Mouse (Mus musculus) T-helper 17 cell (primary cell): ENCODE data around the gene Npc1l1.
"Not testable (repeated sequence)": the region's sequence is repeated elsewhere in the genome, so short reads cannot be mapped to it uniquely, and the experiment has no call there.

Source experiments
- in situ Hi-C, 2 experiments: fragments of 300-600 bp; cut with MboI, MseI; formaldehyde crosslinking; loops; 1 replicate in 1 of 2; 2 replicates in 1 of 2; pipeline ENCODE4 v1.15.1; 2025; ENCODE audit warnings: high pct_unique_total_duplicates in 2 of 2

Npc1l1 gene

GRCm38 (mm10) chr11:6230012-6230411 lies at the start of gene Npc1l1:
Gene Npc1l1 (minus strand): TSS chr11:6230143.
- in situ Hi-C loops = no loop called here

GRCm38 (mm10) chr11:6276466-6276865 lies 46.5 kb upstream of the Npc1l1 start:
- in situ Hi-C loops = no loop called here

GRCm38 (mm10) chr11:6275094-6275484 lies 45.1 kb upstream of the Npc1l1 start:
- in situ Hi-C loops = no loop called here

DNA sequence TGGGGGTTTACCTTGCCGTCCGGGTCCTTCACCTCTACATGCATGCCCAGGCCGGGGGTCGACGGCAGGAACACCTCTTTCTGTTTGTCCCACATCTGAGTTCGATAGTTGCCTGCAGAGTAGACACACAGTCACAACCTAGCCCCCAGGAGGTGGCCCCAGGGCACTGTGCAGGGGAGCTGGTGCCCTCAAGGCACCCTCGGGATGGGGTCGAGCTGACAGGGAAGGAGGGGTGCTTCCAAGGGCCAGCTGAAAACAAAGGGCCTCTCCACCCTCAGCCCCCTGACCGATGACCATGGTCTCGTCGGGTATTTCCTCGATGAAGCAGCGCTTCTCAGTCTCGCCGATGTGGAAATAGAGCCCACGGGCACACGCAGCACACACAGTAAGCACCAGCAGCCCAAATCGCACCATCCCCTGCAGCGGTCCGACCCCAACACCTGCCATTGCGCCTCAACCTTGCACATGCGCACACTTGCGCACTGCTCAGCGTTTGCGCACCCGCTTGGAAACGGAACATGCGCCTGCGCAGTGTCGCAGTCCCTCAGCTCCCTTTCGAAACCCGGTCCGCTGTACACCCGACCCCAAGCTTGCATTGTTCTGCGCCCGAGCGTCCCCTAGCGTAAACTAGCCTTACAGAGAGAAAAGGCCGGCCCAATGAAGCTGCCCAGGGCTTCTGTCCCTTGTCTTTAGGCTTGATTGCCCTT lies 44.6 kb upstream of the Npc1l1 start, which contains the start of gene Tmed4:
Gene Tmed4, minus strand, starts transcription at position 484 of the 707 bp plus-strand sequence.
- in situ Hi-C loops = no loop called here

GRCm38 (mm10) chr11:6273607-6274006 lies 43.7 kb upstream of the Npc1l1 start:
- in situ Hi-C loops = no loop called here

GRCm38 (mm10) chr11:6267320-6268254 lies 37.6 kb upstream of the Npc1l1 start, which contains the start of gene Ddx56:
Gene Ddx56 (minus strand): TSS chr11:6267772.
- in situ Hi-C loops = loop anchor here in 1 of 2 experiments (10.0 kb wide), 1 partner anchor 63 kb away; the partner anchor contains the start of genes A730071L15Rik and Nudcd3

DNA sequence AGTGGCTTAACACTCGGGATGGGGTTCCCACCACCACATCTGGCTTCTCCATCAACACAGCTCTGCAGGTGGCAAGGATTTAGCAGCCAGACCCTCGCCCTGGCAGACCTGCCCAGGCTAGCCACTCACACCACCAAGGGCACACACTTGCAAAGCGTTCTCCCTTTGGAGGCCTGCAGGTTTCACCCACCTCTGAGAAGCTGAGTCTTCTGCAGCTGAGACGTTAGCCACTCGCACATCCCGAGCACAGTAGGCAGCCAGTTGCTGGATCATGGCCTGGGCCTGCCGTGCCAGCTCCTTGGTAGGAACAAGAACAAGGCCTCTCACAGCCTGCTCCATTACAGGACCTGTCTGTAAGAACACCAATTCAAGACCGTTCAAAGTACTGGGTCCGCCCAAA lies 36.7 kb upstream of the Npc1l1 start:
- in situ Hi-C loops = loop anchor here in 1 of 2 experiments (10.0 kb wide), 1 partner anchor 62 kb away; the partner anchor contains the start of genes A730071L15Rik and Nudcd3

GRCm38 (mm10) chr11:6261434-6262082 lies 31.6 kb upstream of the Npc1l1 start:
- in situ Hi-C loops = loop anchor here in 1 of 2 experiments (10.0 kb wide), 1 partner anchor 57 kb away; the partner anchor contains the start of genes A730071L15Rik and Nudcd3

- in situ Hi-C loops = no loop called here
These were observed 29.5 kb upstream of the Npc1l1 start for GRCm38 (mm10) chr11:6259413-6259812.

DNA sequence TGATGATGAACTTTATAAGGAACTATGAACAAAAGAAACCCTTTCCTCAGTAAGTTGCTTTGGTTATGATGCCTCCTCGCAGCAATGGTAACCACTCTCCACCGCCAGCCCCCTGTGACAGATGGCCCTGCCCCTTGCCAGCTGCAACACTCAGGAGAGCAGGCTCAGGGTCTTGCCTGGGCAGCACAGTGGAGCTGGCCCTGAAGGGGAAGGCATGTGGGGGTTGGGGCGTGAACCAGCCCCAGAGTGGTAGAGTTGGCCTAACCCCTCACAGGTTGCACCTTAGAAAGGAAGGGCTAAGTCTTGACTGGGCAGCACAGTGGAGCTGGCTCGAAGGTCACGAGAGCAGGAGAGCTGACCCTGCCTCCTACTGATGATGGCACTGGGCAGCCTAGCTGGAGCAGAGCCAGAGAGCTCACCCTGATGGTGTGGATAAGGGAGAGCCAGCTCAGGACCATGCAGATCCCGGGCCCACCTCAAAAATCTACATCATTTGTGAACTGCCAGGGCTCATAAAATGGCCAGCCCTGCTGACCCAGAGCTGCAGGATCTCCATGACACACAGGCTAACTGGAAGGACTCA lies 26.6 kb upstream of the Npc1l1 start:
- in situ Hi-C loops = no loop called here

GRCm38 (mm10) chr11:6254602-6255001 lies 24.7 kb upstream of the Npc1l1 start:
- in situ Hi-C loops = not testable (repeated sequence)

- in situ Hi-C loops = no loop called here
These were observed 22.9 kb upstream of the Npc1l1 start for GRCm38 (mm10) chr11:6252824-6253223.

DNA sequence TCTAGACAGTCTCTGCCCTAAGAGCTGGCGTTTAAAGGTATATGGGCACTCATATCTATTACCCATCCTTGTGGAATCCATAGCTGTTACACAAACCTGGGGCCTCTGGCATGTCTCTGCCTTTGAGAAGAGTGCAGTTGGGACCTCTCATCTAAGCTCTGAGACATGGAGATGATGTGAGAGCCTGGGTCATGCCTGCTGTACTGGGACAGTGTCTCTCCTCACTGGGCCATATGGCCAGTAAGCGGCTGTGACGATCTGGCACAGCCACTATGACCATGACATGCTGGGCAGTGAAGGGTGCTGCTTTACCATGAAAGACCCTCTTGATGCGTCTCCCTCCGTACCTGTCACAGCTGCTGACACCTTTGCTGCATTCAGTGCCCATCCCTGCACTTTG lies 22.3 kb upstream of the Npc1l1 start:
- in situ Hi-C loops = no loop called here

GRCm38 (mm10) chr11:6244707-6245106 lies 14.8 kb upstream of the Npc1l1 start:
- in situ Hi-C loops = no loop called here

DNA sequence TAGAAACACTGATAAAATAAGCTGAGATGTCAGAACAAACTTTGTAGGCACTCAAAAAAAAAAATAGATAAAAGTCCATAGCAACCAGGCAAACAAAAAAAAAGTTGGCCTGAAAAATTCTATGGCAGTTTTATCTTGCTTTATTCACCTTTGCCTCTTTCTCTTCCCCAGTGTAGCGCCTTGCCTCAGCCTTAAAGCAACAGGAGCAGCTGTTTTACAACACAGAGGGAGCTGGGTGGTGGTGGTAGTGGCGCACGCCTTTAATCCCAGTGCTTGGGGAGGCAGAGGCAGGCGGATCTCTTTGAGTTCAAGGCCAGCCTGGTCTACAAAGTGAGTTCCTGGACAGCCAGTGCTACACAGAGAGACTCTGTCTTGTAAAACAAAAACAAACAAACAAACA lies 3.1 kb upstream of the Npc1l1 start:
- in situ Hi-C loops = no loop called here

- in situ Hi-C loops = no loop called here
These were observed 5.3 kb downstream of the Npc1l1 start for GRCm38 (mm10) chr11:6224541-6225229.

DNA sequence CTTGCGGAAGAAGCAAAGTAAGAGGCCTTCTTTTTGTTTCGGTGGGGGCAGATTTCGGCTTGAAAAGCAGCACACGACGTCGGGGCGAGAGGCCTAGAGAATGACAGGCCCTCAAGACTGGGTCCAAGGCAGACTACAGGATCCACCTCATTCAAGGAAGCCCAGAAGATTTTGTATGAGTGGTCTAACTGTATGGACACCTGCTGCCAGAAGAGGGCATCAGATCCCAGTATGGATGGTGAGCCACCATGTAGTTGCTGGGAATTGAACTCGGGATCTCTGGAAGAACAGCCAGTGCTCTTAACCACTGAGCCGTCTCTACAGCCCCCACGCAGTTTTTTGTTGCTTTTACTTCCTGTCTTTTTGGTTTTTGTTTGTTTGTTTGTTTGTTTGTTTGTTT lies 7.8 kb downstream of the Npc1l1 start:
- in situ Hi-C loops = no loop called here

DNA sequence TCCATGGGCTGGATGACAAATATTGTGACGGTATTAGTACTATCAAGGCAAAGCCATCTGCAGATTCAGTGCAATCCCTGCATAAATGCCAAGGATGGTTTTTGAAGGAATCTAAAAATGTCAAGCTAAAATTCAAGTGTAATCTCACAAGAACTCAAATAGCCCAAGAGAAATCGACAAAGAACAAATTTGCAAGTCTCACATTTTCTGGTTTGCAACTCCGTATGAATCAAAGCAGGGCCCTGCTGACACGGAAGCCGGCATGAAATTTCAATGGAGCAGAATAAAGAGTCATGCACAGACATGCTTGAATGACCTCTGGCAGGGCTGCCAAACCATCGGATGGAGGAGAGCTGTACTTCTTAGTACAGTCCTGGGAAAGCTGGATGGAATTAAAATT lies 10.0 kb downstream of the Npc1l1 start:
- in situ Hi-C loops = no loop called here

- in situ Hi-C loops = no loop called here
These were observed 11.6 kb downstream of the Npc1l1 start for GRCm38 (mm10) chr11:6218189-6218896.

DNA sequence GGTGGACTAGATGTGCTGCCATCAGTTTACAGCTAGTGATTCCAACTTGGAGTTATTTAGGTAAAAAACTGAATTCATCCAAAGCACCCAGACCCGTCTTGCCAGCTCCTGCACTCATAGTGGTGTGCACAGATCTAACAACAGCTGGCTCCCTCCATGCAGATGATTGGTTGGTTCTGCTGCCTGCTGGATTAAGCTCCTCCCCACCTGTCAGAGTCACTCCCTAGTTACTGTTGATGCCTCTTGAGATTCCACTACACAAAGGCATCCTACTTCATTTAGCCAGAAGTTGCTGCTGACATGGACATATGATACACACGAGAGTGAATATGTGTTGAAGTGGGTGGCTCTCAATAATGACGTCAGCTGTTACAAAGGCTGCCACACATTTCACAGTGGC lies 13.1 kb downstream of the Npc1l1 start:
- in situ Hi-C loops = no loop called here
